Mouse (Mus musculus): Measurements from ENCODE around the gene Cntnap1. TPM values are rescaled to one million over a fixed set of nuclear protein-coding genes. Genes with fewer than 3 reads are reported as not detected.

Gene Cntnap1
- total RNA-seq, 2 experiments from 2014 or later, result 1.7 to 2.4 TPM

DNA sequence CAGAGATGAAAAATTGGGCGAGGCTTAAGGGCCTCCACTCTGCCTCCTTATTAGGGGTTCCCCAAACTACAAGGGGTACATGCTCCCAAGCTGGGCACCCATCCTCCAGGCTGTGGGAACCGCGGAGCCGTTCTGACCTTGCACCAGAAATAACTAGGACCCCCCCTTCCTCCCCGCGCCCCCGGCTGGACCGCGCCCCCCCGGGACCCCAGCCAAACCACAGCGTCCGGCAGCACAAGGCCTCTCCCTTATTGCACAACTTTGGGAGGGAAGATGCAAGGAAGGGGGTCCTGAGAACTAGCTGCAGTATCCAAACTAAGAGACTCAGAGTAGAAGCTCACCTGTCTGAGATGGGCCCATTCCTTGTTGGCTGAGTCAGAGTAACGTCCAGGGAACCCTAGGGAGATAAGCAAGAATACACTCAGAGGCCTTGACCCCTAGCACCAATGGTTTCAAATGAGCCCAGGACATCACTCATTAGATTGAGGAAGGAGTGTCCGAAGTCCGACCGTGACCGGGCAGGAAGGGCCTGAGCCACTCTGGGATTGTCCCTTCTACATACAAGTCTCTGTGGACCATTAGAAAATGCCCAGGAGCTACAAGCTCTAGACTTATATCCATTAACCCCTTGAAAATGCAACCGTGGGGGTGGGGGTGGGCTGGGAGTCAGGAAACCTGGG lies 1.9 kb upstream of the Cntnap1 start:
- intact Hi-C loops (cut with DNase I), result loop anchor here (2.0 kb wide), 1 partner anchor 48 kb away; no protein-coding TSS in a partner anchor

GRCm38 (mm10) chr11:101169301-101170107 lies 819 bp upstream of the Cntnap1 start:
- intact Hi-C loops (cut with DNase I), result loop anchor here (2.0 kb wide), 1 partner anchor 49 kb away; no protein-coding TSS in a partner anchor
- no peak for DNase-seq (ENCODE audit: low spot score)

More for the DNA sequence above, 1.9 kb upstream of the Cntnap1 start:
- peak; percentile 41 for DNase-seq (ENCODE audit: low spot score)

- intact Hi-C loops (cut with DNase I), result no loop called here
- peak; percentile 92 for DNase-seq (ENCODE audit: low spot score)
Observed at GRCm38 (mm10) chr11:101170811-101171610, 688 bp downstream of the Cntnap1 start, which contains the start of gene Plekhh3. TSS of gene Plekhh3 (minus strand) at chr11:101171351.

- DNase-seq (ENCODE audit: low spot score), result peak; percentile 49
- intact Hi-C loops (cut with DNase I), result no loop called here
Observed at GRCm38 (mm10) chr11:101171721-101172433, 1.6 kb downstream of the Cntnap1 start.

- no peak for DNase-seq (ENCODE audit: low spot score)
- intact Hi-C loops (cut with DNase I), result no loop called here
Observed at GRCm38 (mm10) chr11:101172434-101172815, 2.1 kb downstream of the Cntnap1 start.

- DNase-seq (ENCODE audit: low spot score), result peak; percentile 40
- intact Hi-C loops (cut with DNase I), result no loop called here
Observed at GRCm38 (mm10) chr11:101173112-101173511, 2.8 kb downstream of the Cntnap1 start.

GRCm38 (mm10) chr11:101173631-101174388 lies 3.5 kb downstream of the Cntnap1 start:
- peak; percentile 80 for DNase-seq (ENCODE audit: low spot score)
- intact Hi-C loops (cut with DNase I), result loop anchor here (1.0 kb wide), 2 partner anchors 78 to 92 kb away; partner anchors contain the start of gene Coasy

DNA sequence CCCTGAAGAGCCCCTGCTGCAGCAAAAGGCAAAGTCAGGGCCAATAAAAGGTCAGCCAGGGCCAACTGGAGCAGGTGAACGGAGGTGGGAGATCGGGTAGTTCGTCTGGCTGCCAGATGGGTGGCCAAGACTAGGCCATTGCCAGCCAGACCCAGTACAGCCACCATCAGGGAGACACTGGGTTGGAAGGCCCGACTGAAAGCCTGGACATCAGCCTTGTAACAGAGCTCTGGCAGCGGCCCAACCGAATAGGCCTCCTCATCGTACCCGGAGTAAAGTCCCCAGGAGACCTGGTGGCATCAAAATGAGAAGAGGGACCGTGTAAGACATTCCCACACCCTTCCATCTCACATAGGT lies 4.0 kb downstream of the Cntnap1 start:
- intact Hi-C loops (cut with DNase I), result loop anchor here (1.0 kb wide), 2 partner anchors 78 to 92 kb away; partner anchors contain the start of gene Coasy
- no peak for DNase-seq (ENCODE audit: low spot score)

DNA sequence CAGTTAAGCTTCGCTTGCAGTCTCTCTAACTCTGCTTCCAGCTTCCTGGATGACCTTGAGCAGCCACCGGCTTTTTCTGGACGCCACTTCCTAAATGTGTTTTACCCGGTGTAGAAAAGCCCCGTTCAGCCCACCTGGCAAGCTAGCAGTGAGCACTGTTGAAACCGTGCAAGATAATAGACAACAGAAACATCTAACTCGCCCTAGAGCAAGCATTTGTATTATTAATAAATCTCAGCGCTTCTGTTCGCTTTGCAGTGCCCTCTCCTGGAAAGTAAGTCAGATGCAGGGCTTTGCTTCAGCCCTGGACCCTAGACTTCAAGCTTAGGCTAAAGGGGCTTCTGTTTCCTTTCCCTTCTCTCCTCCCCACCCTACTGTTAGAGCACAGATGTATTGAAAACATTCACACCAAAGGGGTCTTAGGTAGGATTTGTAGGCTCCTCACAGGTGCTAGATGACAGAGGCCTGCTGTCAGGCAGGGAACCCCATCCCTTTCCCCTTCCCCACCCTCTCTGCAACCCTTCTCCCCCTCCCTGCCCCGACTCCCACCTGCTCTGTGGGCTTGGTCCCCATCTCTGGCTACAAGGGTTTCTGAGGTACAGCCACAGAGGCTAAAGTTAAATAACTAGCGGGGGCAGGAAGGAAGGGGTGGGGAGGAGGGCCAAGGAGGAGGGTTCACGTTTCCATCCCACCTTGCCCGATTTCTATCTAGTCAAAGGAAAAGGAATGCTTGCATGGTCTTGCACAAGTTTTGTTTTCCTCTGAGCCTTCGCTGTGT lies 4.7 kb downstream of the Cntnap1 start, which contains the start of gene Ccr10:
TSS of gene Ccr10 (minus strand) at position 593 of the 778 bp plus-strand sequence.
- intact Hi-C loops (cut with DNase I), result loop anchor here (1.0 to 5.0 kb wide), 3 partner anchors 79 to 193 kb away; partner anchors contain the start of gene Coasy
- DNase-seq (ENCODE audit: low spot score), result no peak

DNA sequence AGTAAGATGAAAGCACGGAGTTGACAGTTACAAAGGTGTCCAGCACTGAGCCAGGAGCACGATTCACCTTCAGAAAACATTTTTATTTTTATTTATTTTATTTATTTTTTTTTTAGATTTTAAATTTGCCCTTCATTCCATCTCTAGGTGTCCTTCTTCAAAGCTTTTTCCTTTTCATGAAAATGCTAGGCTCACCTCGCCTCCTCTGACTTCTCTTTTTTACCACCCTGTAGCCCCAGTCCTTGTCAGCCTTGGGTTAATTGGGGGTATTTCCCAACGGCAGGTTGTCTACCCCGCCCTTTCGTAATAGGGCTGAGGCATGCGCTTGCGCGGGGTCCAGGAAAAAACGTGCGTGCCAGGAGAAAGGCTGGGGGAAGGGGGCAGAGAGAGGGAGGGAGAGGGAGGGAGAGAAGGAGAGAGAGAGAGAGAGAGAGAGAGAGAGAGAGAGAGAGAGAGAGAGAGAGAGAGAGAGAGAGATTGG lies 5.4 kb downstream of the Cntnap1 start:
- intact Hi-C loops (cut with DNase I), result loop anchor here (5.0 kb wide), 1 partner anchor 193 kb away; no protein-coding TSS in a partner anchor
- DNase-seq (ENCODE audit: low spot score), result no peak

- intact Hi-C loops (cut with DNase I), result loop anchor here (5.0 kb wide), 1 partner anchor 194 kb away; no protein-coding TSS in a partner anchor
- no peak for DNase-seq (ENCODE audit: low spot score)
Observed at GRCm38 (mm10) chr11:101176117-101176691, 5.9 kb downstream of the Cntnap1 start.

- DNase-seq (ENCODE audit: low spot score), result no peak
- intact Hi-C loops (cut with DNase I), result loop anchor here (5.0 kb wide), 1 partner anchor 195 kb away; no protein-coding TSS in a partner anchor
Observed at GRCm38 (mm10) chr11:101176933-101177773, 6.8 kb downstream of the Cntnap1 start.

GRCm38 (mm10) chr11:101178061-101179058 lies 8.0 kb downstream of the Cntnap1 start:
- no peak for DNase-seq (ENCODE audit: low spot score)
- intact Hi-C loops (cut with DNase I), result loop anchor here (5.0 kb wide), 1 partner anchor 196 kb away; no protein-coding TSS in a partner anchor

DNA sequence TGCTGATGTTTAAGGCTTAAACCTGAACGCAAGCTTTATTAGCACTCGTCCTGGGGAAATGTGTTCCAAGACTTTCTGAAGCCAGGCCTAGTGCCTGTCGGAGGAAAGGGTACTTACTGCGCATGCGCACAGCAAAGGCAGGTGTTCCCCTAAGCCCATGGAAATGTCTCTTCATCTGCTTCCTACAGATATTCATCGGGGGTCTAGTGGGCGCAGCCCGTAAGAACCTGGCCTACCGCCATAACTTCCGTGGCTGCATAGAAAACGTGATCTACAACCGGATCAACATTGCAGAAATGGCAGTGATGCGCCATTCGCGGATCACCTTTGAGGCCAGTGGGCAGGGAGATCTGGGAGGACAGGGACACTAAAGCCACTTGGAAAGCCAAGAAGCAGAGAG lies 9.0 kb downstream of the Cntnap1 start:
- intact Hi-C loops (cut with DNase I), result loop anchor here (5.0 kb wide), 1 partner anchor 197 kb away; no protein-coding TSS in a partner anchor

GRCm38 (mm10) chr11:101180261-101180660 lies 9.9 kb downstream of the Cntnap1 start:
- no peak for DNase-seq (ENCODE audit: low spot score)
- intact Hi-C loops (cut with DNase I), result no loop called here

More for the DNA sequence above, 9.0 kb downstream of the Cntnap1 start:
- no peak for DNase-seq (ENCODE audit: low spot score)

Data from heart, postnatal 25 days (tissue).